Mouse (Mus musculus) brain, embryonic 14.5 days (tissue): ENCODE results near the gene Gpc6.

Experiments used
- CTCF ChIP-seq: fragments of 200-500 bp; IDR thresholded peaks from 2 replicates; pipeline ENCODE4 v1.5.1; 2012; ENCODE audit warnings: inconsistent platforms, mild to moderate bottlenecking, moderate library complexity, borderline replicate concordance; ENCODE audit not compliant: insufficient read depth, insufficient read length; ENCODE audit errors: extremely low read depth
- POLR2A ChIP-seq: fragments of 200-500 bp; IDR thresholded peaks from 2 replicates; pipeline ENCODE4 v1.6.1; 2012; ENCODE audit warnings: mild to moderate bottlenecking, inconsistent platforms, borderline replicate concordance; ENCODE audit not compliant: poor library complexity, insufficient read depth, insufficient read length, severe bottlenecking; ENCODE audit errors: extremely low read depth

DNA sequence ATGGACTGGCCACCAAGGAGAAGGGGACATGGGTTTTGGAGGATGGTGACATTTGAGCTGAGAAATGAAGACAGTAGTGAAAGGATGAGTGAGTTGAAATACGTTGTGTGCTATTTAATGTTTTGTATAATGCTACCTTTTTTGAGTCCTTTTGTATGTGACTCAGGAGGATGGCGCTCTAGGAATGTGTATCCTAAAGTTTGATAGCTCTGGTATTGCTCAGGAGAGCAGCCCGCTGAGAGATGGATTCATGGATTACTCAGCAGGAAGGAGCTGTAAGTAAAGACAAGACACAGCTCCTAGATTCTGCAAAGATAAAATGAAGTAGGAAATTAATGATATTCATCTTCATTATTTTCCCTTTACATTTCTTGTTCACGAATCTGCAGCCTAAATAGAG is 168.5 kb downstream of the Gpc6 start:
- TF ChIP-seq CTCF (no peak), POLR2A (no peak)
